Mouse (Mus musculus): Measurements from ENCODE around the gene Epha1. TPM values are rescaled to one million over a fixed set of nuclear protein-coding genes. Genes with fewer than 3 reads are reported as not detected.

The Epha1 gene
- total RNA-seq, 2 experiments from 2014 or later, result 0.21 to 0.27 TPM

DNA sequence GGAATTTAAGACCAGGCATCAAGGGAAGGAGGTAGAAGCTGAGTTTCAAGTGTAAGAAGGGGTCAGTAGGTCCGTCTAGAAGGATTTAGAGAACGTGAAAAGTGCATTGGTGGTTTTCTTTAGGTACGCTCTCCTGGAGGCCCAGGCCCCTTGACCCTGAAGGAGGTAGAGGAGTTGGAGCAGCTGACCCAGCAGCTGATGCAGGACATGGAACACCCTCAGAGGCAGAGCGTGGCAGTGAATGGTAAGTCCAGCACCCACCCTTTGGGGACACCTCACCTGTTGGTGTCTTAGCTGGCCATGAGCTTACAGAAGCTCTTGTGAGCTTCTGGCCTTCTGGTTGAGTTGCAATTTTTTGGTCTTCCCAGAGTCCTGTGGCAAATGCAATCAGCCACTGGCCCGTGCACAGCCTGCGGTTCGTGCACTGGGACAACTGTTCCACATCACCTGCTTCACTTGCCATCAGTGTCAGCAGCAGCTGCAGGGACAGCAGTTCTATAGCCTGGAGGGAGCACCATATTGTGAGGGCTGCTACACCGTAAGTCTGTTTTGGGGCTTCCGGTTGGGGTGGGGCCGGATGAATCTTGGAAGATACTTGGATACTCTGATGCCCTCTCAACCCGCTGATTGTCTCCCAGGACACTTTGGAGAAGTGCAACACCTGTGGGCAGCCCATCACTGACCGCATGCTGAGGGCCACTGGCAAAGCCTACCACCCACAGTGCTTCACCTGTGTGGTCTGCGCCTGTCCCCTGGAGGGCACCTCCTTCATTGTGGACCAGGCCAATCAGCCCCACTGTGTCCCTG, 17.1 kb downstream of the Epha1 start:
- intact Hi-C loops (cut with DNase I), result no loop called here
- no peak for DNase-seq (ENCODE audit: low spot score in 2 of 2)

GRCm38 (mm10) chr6:42355366-42355765, 17.7 kb downstream of the Epha1 start:
- intact Hi-C loops (cut with DNase I), result no loop called here
- DNase-seq (ENCODE audit: low spot score in 2 of 2), result no peak

GRCm38 (mm10) chr6:42354076-42355019, 18.7 kb downstream of the Epha1 start:
- intact Hi-C loops (cut with DNase I), result no loop called here
- DNase-seq (ENCODE audit: low spot score in 2 of 2), result peak in 1 of 2 experiments; percentile 50

DNA sequence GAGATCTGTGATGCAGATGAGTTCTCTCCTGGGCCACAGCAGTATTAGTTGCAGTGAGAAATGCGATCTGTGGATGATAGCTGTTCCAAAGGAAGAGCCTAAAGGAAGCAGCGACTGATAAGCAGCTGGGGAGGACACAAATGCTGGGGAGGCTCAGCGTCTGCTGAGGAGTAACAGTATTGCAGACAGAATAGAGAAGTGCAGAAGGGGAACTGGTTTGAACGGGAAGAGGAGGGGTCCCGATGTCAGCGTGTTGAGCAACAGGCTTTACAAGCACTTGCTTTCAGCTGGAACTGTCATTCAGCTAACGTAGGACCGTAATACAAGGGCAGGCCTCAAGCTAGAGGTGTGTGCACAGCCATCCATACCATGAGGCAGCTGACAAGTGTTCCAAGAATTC, 19.9 kb downstream of the Epha1 start:
- intact Hi-C loops (cut with DNase I), result no loop called here
- DNase-seq (ENCODE audit: low spot score in 2 of 2), result peak in 1 of 2 experiments; percentile 29

DNA sequence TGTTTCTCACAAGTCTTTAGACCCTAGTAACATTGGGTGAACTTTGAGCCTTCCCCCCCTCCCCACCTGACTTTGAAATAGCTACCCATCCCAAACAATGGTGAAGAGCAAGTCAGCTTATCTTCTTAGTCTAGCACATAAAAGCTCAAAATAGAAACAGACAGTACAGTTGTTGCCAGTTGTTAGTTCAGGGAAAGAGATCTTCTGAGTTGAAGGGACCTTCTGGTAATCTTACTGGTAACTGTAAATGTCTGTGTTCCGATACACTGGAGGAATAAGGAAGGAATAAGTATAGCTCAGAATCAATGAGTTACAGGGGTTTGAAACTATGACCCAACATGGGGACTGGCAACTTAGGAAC, 20.6 kb downstream of the Epha1 start:
- no peak for DNase-seq (ENCODE audit: low spot score in 2 of 2)
- intact Hi-C loops (cut with DNase I), result no loop called here

- intact Hi-C loops (cut with DNase I), result no loop called here
- DNase-seq (ENCODE audit: low spot score in 2 of 2), result no peak
Measured at GRCm38 (mm10) chr6:42351776-42352485, 21.1 kb downstream of the Epha1 start.

- no peak for DNase-seq (ENCODE audit: low spot score in 2 of 2)
- intact Hi-C loops (cut with DNase I), result no loop called here
Measured at GRCm38 (mm10) chr6:42350968-42351775, 21.9 kb downstream of the Epha1 start.

DNA sequence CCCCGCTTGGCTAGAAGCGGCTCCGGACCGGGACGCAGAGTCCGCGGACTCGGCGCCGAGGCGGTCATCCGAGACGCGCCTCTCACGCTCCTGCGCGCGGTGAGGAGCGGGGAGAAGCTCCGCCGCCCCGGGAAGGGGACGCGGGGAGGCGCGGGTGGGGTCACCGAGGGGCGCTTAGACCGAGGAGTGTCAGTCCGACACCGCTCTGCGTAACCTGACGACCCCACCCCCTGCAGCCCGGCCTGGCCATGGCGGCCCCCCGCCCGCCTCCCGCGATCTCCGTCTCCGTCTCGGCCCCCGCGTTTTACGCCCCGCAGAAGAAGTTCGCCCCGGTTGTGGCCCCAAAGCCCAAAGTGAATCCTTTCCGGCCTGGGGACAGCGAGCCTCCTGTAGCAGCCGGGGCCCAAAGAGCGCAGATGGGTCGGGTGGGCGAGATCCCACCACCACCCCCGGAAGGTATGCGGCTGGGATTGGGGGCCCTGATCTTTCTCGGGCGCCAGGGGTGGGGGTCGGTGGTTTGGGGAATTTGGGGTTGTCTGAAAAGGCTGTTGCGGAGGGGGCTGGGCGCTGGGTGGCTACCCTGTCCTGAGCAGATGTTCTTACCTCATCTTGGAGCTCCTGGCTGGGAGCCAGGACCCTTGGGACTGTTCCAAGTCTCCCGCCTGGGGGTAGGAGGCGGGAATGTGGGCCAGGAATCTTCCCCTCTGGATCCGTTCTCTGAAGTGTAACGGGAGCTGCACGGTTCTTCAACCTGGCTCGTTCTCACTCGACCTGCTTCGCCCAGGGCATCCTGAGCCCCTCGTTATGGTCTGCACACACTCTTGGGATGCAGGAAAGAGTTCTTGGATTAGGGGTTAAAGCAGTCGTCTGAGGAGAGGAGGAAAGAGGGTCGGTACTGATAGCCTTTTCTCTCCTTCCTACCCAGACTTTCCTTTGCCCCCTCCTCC, 22.8 kb downstream of the Epha1 start:
- intact Hi-C loops (cut with DNase I), result no loop called here
- DNase-seq (ENCODE audit: low spot score in 2 of 2), result peak; percentile 64 to 73

- intact Hi-C loops (cut with DNase I), result loop anchor here (2.0 kb wide), 1 partner anchor 25 kb away; the partner anchor contains the start of gene Fam131b
Measured at GRCm38 (mm10) chr6:42349426-42350020, 23.5 kb downstream of the Epha1 start, which contains the start of gene Zyx. Zyx (plus strand) TSS chr6:42349630.

DNA sequence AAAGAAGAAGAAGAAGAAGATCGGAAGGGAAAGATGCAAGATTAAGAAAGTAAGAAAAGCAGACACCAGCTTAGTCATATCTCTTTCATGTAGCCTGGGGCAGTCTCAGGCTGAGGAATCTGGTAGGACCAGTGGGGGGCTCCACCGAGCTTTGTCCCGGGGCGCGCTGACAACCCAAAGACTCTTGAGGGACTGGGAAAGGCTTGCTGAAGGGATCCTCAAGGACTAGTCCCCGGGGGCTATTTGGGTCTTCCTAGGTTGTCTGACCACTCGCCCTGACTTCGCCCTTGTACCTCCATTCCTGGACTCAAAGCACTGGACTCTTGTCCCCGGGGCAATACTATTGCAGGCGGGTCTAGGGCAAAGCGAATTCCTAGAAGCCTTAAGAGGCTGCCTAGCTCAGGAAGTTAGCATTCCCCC, 24.1 kb downstream of the Epha1 start:
- intact Hi-C loops (cut with DNase I), result loop anchor here (2.0 kb wide), 1 partner anchor 24 kb away; the partner anchor contains the start of gene Fam131b
- DNase-seq (ENCODE audit: low spot score in 2 of 2), result peak; percentile 75 to 78

More at GRCm38 (mm10) chr6:42349426-42350020, 23.5 kb downstream of the Epha1 start, which contains the start of gene Zyx:
- peak; percentile 83 to 85 for DNase-seq (ENCODE audit: low spot score in 2 of 2)

GRCm38 (mm10) chr6:42348281-42349005, 24.6 kb downstream of the Epha1 start:
- intact Hi-C loops (cut with DNase I), result loop anchor here (2.0 kb wide), 1 partner anchor 24 kb away; the partner anchor contains the start of gene Fam131b
- no peak for DNase-seq (ENCODE audit: low spot score in 2 of 2)

DNA sequence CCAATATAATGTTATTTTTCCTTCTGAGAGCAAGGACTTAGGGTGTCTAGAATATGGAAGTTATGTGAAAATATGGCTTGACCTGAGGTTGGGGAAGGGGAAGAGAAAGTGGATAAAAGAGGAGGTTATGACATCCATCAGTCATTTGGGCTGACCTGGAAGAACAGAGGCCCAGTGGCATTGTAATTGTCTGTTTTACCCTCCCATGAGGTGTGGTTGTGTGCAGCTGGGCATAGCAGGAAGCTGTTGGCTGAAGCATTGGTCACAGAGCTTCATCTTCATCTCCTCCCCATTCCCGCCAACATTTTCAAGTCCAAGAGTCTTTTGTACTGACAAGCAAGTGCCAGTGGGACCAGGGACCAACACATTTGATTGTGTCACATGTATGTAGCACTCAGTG, 28.8 kb downstream of the Epha1 start:
- no peak for DNase-seq (ENCODE audit: low spot score in 2 of 2)
- intact Hi-C loops (cut with DNase I), result no loop called here

DNA sequence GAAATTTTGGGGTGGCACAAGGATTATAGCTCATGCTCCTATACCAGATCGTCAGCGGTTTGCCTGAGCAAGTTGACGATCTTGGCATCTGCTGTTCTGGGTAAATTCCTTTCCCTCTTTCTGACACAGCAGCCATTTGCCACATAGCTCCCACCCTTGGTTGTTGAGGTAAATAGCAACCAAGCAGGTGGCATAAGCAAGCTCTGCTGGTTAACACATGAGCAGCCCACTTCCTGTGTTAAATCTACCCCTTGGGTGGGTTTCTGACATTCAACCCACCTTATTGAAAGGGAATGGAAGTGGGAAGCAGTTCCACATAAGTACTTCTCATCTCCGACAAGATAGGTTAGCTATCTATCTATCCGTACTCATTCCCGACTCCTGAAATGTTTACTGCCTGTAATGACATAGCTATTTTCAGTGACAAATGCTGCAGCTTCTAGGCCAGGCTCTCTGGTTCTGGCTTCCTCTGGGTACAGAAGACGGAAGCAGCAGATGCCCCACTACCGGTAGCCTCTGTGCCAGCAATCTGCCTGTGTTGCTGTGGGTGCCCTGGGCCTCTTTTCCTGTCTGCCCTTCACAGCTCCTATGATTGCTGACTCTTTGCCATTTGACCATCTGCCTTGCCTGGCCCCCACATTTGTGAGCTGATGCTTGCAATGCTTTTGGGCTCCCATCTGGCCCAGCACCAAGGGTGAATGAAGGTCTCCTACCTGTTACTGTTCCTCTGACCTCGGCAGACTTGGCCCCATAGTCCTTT, 29.5 kb downstream of the Epha1 start:
- DNase-seq (ENCODE audit: low spot score in 2 of 2), result no peak

GRCm38 (mm10) chr6:42342171-42342570, 30.9 kb downstream of the Epha1 start:
- intact Hi-C loops (cut with DNase I), result no loop called here
- no peak for DNase-seq (ENCODE audit: low spot score in 2 of 2)

More for the DNA sequence above, 29.5 kb downstream of the Epha1 start:
- intact Hi-C loops (cut with DNase I), result no loop called here

DNA sequence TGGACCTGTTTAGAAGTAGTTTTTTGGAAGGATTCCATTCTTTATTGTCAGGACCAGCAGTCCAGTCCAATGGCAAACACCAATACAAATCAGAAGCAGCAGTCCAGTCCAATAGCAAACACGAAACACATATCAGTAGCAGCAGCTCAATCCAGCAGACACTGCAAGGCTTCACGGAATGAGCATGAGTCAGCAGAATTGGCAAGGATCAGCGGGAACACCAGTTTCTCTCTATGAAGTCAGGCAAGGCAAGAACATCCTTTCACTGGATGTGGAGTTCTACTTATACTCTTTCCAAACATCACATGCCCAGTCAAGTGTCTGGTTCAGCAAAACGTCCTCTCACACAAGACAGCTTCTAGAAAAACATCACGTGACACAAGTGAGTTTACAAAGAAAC, 33.1 kb downstream of the Epha1 start:
- peak in 1 of 2 experiments; percentile 69 for DNase-seq (ENCODE audit: low spot score in 2 of 2)
- intact Hi-C loops (cut with DNase I), result no loop called here

DNA sequence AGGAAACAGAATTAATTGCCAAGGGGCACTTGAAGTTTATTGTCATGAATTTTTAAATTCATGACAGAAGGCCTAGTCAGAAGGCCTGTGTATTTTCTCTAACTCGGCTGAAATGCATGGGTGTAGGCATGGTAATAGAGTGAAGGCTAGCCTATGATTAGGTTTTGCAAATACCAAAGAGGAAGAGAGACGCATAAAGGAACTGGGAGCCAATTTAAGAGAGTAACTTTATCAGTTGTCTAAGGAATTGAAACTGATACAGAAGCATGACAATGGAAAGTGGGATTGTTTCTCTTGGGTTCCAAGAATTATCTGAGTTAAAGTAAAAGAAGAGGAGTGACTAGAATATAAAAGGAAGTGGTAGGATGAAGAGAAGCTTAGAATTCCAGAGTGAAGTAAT, 33.9 kb downstream of the Epha1 start:
- no peak for DNase-seq (ENCODE audit: low spot score in 2 of 2)
- intact Hi-C loops (cut with DNase I), result no loop called here
